Mouse (Mus musculus) lung, postnatal 0 days (tissue): ENCODE results near the gene Olfr224.

Source experiments
- CTCF ChIP-seq: IDR thresholded peaks from 2 replicates; pipeline ENCODE4 v1.5.1; 2016; ENCODE audit warnings: antibody characterized with exemption, mild to moderate bottlenecking
- EP300 ChIP-seq: IDR thresholded peaks from 2 replicates; pipeline ENCODE4 v1.6.1; 2016; ENCODE audit warnings: antibody characterized with exemption, mild to moderate bottlenecking, control low read depth

DNA sequence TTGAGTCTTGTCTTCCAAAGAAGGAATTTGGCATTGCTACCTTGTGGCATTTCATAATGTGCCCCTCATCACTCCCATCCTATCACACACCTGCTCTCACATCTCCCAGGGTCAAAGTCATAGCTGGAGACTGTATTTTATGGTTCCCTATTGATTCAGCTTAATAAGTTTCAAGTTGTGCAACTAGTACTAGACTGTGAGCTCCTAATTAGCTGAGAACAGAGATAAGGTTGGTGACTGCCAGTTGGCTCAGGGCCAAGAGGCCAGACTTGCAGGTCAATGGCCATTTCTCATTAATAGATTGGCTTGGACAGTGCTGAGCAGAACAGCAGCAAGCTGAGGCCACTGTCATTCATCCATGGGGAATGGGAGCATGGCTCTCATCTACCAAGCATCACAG is 44.2 kb upstream of the Olfr224 start:
- no peak for TF ChIP-seq EP300
- no peak for TF ChIP-seq CTCF
